Mouse (Mus musculus): ENCODE results near the gene Asic2. TPM values are rescaled to one million over a fixed set of nuclear protein-coding genes. Genes with fewer than 3 reads are reported as not detected.

The Asic2 gene
- polyA plus RNA-seq, 1 experiment from 2014 or later = 7.7 TPM

DNA sequence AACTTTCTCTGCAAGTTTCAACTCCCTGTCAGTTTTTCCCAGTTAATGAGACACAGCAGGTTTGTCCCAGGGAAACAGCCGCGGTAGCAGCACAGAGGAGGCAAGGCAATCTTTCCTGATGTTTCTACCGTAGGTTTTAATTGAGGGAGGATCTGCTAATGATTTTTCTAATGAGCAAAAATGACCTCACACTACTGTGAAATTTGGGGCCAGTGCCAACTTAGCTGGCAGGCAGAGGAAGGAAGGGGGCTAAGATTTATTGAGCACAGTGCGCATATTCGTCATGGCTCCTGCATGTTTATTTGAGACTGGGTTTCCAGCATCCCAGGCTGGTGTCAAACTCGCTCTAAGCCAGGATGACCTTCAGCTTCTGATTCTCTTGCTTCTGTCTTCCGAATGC, 957.5 kb downstream of the Asic2 start:
- no peaks in the 10 kb centered on the region for H3K27me3 ChIP-seq
- H3K4me1 ChIP-seq (replicated peaks) = peaks cover 16% of the 10 kb centered on the region; the same call in 1 of the 2 replicates
- H3K9ac ChIP-seq = no peak overlapping the region
- no peak overlapping the region for H3K4me3 ChIP-seq
- no peaks in the 10 kb centered on the region; the same call in 1 of the 2 replicates for H3K36me3 ChIP-seq
- no peak overlapping the region for H3K4me2 ChIP-seq
- 65% methylated on average over 7 of the region's 7 CpGs for WGBS
- no peaks in the 10 kb centered on the region for H3K9me3 ChIP-seq
- peak overlapping the region; percentile 23; the same call in 1 of the 2 replicates for H3K27ac ChIP-seq
- no peak for ATAC-seq (ENCODE audit: low FRiP score)

GRCm38 (mm10) chr11:81009366-81009765, 958.9 kb downstream of the Asic2 start:
- Histone ChIP-seq H3K4me1 (replicated peaks) (peaks cover 16% of the 10 kb centered on the region; the same call in 1 of the 2 replicates), H3K4me2 (no peak overlapping the region), H3K27me3 (no peaks in the 10 kb centered on the region), H3K4me3 (no peak overlapping the region), H3K9ac (no peak overlapping the region), H3K9me3 (no peaks in the 10 kb centered on the region), H3K36me3 (no peaks in the 10 kb centered on the region), H3K27ac (no peak overlapping the region)
- no peak for ATAC-seq (ENCODE audit: low FRiP score)
- 94% methylated on average over 12 of the region's 12 CpGs for WGBS

- 81% methylated on average over 2 of the region's 2 CpGs for WGBS
- Histone ChIP-seq H3K4me2 (no peak overlapping the region), H3K9ac (no peak overlapping the region), H3K36me3 (no peaks in the 10 kb centered on the region), H3K4me1 (replicated peaks) (peaks cover 9% of the 10 kb centered on the region; the same call in 1 of the 2 replicates), H3K27me3 (no peaks in the 10 kb centered on the region), H3K27ac (no peak overlapping the region), H3K4me3 (no peak overlapping the region), H3K9me3 (no peaks in the 10 kb centered on the region)
- ATAC-seq (ENCODE audit: low FRiP score) = no peak
Observed at GRCm38 (mm10) chr11:81005831-81006230, 962.4 kb downstream of the Asic2 start.

GRCm38 (mm10) chr11:81002769-81003430, 965.4 kb downstream of the Asic2 start:
- no peaks in the 10 kb centered on the region for H3K36me3 ChIP-seq
- H3K4me2 ChIP-seq = no peak overlapping the region
- no peak overlapping the region for H3K27ac ChIP-seq
- ATAC-seq (ENCODE audit: low FRiP score) = no peak
- H3K4me3 ChIP-seq = no peak overlapping the region
- no peaks in the 10 kb centered on the region for H3K27me3 ChIP-seq
- peaks cover 5% of the 10 kb centered on the region; the same call in 1 of the 2 replicates for H3K4me1 ChIP-seq (replicated peaks)
- no peaks in the 10 kb centered on the region for H3K9me3 ChIP-seq
- H3K9ac ChIP-seq = no peak overlapping the region
- 57% methylated on average over 10 of the region's 10 CpGs for WGBS

- Histone ChIP-seq H3K4me1 (replicated peaks) (peaks cover 18% of the 10 kb centered on the region), H3K9ac (no peak overlapping the region), H3K27ac (no peak overlapping the region), H3K4me2 (no peak overlapping the region), H3K9me3 (no peaks in the 10 kb centered on the region), H3K27me3 (no peaks in the 10 kb centered on the region), H3K36me3 (no peaks in the 10 kb centered on the region), H3K4me3 (no peak overlapping the region)
- no peak for ATAC-seq (ENCODE audit: low FRiP score)
- WGBS = 91% methylated on average over 5 of the region's 5 CpGs
Observed at GRCm38 (mm10) chr11:80995621-80996020, 972.6 kb downstream of the Asic2 start.

- Histone ChIP-seq H3K4me1 (replicated peaks) (peaks cover 29% of the 10 kb centered on the region), H3K9ac (no peak overlapping the region), H3K36me3 (no peaks in the 10 kb centered on the region), H3K4me3 (no peak overlapping the region), H3K27me3 (no peaks in the 10 kb centered on the region), H3K4me2 (no peak overlapping the region), H3K9me3 (no peaks in the 10 kb centered on the region), H3K27ac (no peak overlapping the region)
- ATAC-seq (ENCODE audit: low FRiP score) = peak; percentile 77; the same call in 1 of the 2 replicates
- 42% methylated on average over 5 of the region's 5 CpGs for WGBS
Observed at GRCm38 (mm10) chr11:80983530-80983929, 984.7 kb downstream of the Asic2 start.

- WGBS = 73% methylated on average over 9 of the region's 9 CpGs
- H3K4me2 ChIP-seq = no peak overlapping the region
- no peak for ATAC-seq (ENCODE audit: low FRiP score)
- H3K4me3 ChIP-seq = no peak overlapping the region
- H3K9ac ChIP-seq = no peak overlapping the region
- H3K9me3 ChIP-seq = no peaks in the 10 kb centered on the region
- H3K27me3 ChIP-seq = no peaks in the 10 kb centered on the region
- H3K27ac ChIP-seq = no peak overlapping the region
- H3K4me1 ChIP-seq (replicated peaks) = peaks cover 9% of the 10 kb centered on the region; the same call in 1 of the 2 replicates
- no peaks in the 10 kb centered on the region for H3K36me3 ChIP-seq
Observed at GRCm38 (mm10) chr11:80976239-80976855, 991.9 kb downstream of the Asic2 start.

DNA sequence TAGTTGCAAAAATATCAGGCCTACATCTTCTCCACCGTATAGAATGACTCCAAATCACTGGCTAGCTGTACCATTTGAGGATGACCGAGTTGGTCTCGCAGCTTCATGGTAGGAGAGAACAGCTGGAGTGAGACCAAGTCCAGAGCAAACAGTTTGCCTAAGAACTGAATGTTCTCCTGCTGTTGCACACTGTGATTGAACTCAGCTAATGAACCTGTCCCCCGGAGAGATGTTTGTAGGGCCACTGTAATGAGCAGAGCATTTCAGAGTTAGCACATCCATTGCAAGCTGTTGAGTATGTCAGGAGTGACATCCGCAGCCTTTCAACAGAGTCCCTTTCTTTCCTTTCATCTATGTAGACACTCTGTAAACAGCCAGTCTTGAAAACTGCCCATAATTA, 993.6 kb downstream of the Asic2 start:
- no peak overlapping the region for H3K4me2 ChIP-seq
- ATAC-seq (ENCODE audit: low FRiP score) = no peak
- WGBS = 80% methylated on average over 5 of the region's 5 CpGs
- H3K9ac ChIP-seq = no peak overlapping the region
- H3K36me3 ChIP-seq = no peaks in the 10 kb centered on the region
- H3K27ac ChIP-seq = 0 out of 2 replicates have a peak overlapping the region, but pooled peaks have one; percentile 1
- peaks cover 9% of the 10 kb centered on the region; the same call in 1 of the 2 replicates for H3K4me1 ChIP-seq (replicated peaks)
- no peaks in the 10 kb centered on the region for H3K9me3 ChIP-seq
- H3K27me3 ChIP-seq = no peaks in the 10 kb centered on the region
- H3K4me3 ChIP-seq = no peak overlapping the region

- H3K4me1 ChIP-seq (replicated peaks) = peaks cover 9% of the 10 kb centered on the region; the same call in 1 of the 2 replicates
- H3K9ac ChIP-seq = no peak overlapping the region
- no peak overlapping the region for H3K27ac ChIP-seq
- no peaks in the 10 kb centered on the region for H3K36me3 ChIP-seq
- no peak overlapping the region for H3K4me2 ChIP-seq
- WGBS = 76% methylated on average over 6 of the region's 6 CpGs
- H3K27me3 ChIP-seq = no peaks in the 10 kb centered on the region
- no peak for ATAC-seq (ENCODE audit: low FRiP score)
- H3K9me3 ChIP-seq = no peaks in the 10 kb centered on the region
- no peak overlapping the region for H3K4me3 ChIP-seq
Observed at GRCm38 (mm10) chr11:80973976-80974375, 994.3 kb downstream of the Asic2 start.

DNA sequence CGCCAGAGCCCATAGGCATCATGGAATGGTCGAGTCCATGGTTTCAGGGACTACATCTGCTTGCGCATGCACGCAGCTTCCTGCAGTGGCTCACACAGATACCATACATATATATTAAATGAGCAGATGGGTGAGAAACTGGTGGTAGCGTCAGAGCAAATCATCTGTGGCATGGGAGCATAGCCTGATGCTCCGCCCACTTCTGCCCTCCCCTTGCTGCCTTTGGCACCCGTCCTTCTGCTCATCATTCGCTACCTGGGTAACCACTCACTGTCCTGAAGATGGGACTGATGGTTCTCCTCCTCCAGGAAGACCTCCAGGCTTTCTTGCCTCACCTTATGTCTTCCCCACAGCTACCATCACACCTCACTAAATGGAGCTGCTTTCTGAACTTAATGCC, 995.0 kb downstream of the Asic2 start:
- Histone ChIP-seq H3K9me3 (no peaks in the 10 kb centered on the region), H3K36me3 (no peaks in the 10 kb centered on the region), H3K4me2 (no peak overlapping the region), H3K4me1 (replicated peaks) (peaks cover 9% of the 10 kb centered on the region; the same call in 1 of the 2 replicates), H3K27ac (no peak overlapping the region), H3K9ac (no peak overlapping the region), H3K27me3 (no peaks in the 10 kb centered on the region), H3K4me3 (no peak overlapping the region)
- no peak for ATAC-seq (ENCODE audit: low FRiP score)
- 93% methylated on average over 8 of the region's 8 CpGs for WGBS

- 58% methylated on average over 5 of the region's 5 CpGs for WGBS
Observed at GRCm38 (mm10) chr11:80967544-80967943, 1000.7 kb downstream of the Asic2 start.

GRCm38 (mm10) chr11:80966040-80966439, 1002.2 kb downstream of the Asic2 start:
- Histone ChIP-seq H3K4me1 (replicated peaks) (peaks cover 12% of the 10 kb centered on the region), H3K27me3 (no peaks in the 10 kb centered on the region), H3K27ac (no peak overlapping the region), H3K9ac (no peak overlapping the region), H3K36me3 (no peaks in the 10 kb centered on the region), H3K4me3 (no peak overlapping the region), H3K9me3 (no peaks in the 10 kb centered on the region), H3K4me2 (no peak overlapping the region)
- 58% methylated on average over 3 of the region's 3 CpGs for WGBS
- no peak for ATAC-seq (ENCODE audit: low FRiP score)

More at GRCm38 (mm10) chr11:80967544-80967943, 1000.7 kb downstream of the Asic2 start:
- Histone ChIP-seq H3K4me2 (no peak overlapping the region), H3K27ac (no peak overlapping the region), H3K4me3 (no peak overlapping the region), H3K4me1 (replicated peaks) (no peaks in the 10 kb centered on the region), H3K9ac (no peak overlapping the region), H3K36me3 (no peaks in the 10 kb centered on the region), H3K9me3 (no peaks in the 10 kb centered on the region), H3K27me3 (no peaks in the 10 kb centered on the region)
- no peak for ATAC-seq (ENCODE audit: low FRiP score)
